11 mouse cellular contexts compared by ENCODE assay signal in the genomic region with DNA sequence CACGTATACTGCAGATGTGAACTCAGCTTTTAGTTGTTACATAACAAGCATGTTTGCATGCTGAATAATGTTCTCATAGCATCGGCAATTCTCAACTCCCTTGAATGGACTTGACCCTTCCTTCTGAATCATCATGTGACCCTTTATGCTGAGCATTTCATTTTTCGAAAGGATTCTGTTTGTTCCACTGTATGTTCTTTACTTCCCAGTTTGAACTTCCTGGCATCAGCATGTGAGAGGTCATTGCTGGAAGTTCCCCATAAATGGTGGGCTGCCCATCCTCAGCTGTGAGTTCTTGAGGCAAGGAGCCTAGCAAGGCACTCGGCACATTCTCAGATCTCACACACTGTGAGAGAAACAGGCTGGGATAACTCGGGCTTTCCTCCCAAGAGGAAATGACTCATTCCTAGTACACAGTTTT.
DNase-seq lines count a peak whose midpoint lies in the region; ATAC-seq lines count a peak whose summit lies in the region.
"Had no signal": no experiment of that assay in that cellular context is flagged by ENCODE, and none has a peak within 500 bp of the region (broad histone marks: within the 10 kb centered on the region; RNA-seq: fewer than 3 reads in every experiment).

No protein-coding gene starts in this region.

- intact Hi-C loops in heart, postnatal 10 days (cut with DNase I), result no loop called here

- no peak overlapping the region for H3K4me3 ChIP-seq in heart, embryonic 12.5 days
- no peak overlapping the region for H3K4me3 ChIP-seq in midbrain, embryonic 10.5 days
- H3K4me3 ChIP-seq: stomach, embryonic 15.5 days had no signal

- no peaks in the 10 kb centered on the region for H3K4me1 ChIP-seq in heart, embryonic 12.5 days (replicated peaks)
- no peaks in the 10 kb centered on the region for H3K4me1 ChIP-seq in midbrain, embryonic 10.5 days
- H3K4me1 ChIP-seq: stomach, embryonic 15.5 days had no signal

- H3K36me3 ChIP-seq in heart, embryonic 12.5 days, result no peaks in the 10 kb centered on the region
- no peaks in the 10 kb centered on the region for H3K36me3 ChIP-seq in midbrain, embryonic 10.5 days
- H3K36me3 ChIP-seq: stomach, embryonic 15.5 days had no signal

- H3K27me3 ChIP-seq in heart, embryonic 12.5 days (replicated peaks), result no peaks in the 10 kb centered on the region
- H3K27me3 ChIP-seq in midbrain, embryonic 10.5 days (ENCODE audit: low read depth, poor library complexity, severe bottlenecking), result no peaks in the 10 kb centered on the region
- H3K27me3 ChIP-seq: stomach, embryonic 15.5 days had no signal

- 64% methylated on average over 5 of the region's 5 CpGs for WGBS in heart, embryonic 12.5 days
- WGBS in midbrain, embryonic 10.5 days, result 86% methylated on average over 5 of the region's 5 CpGs

- no peaks in the 10 kb centered on the region for H3K9me3 ChIP-seq in heart, embryonic 12.5 days (replicated peaks)
- H3K9me3 ChIP-seq in midbrain, embryonic 10.5 days (replicated peaks), result no peaks in the 10 kb centered on the region
- H3K9me3 ChIP-seq: stomach, embryonic 15.5 days had no signal

- no peak for ATAC-seq in heart, embryonic 12.5 days (ENCODE audit: insufficient number of reproducible peaks, low FRiP score)
- ATAC-seq: CD4-positive, CD25-positive, alpha-beta regulatory T cell, adult 4 months had no signal

- no peak overlapping the region for H3K4me2 ChIP-seq in heart, embryonic 12.5 days
- H3K4me2 ChIP-seq: midbrain, embryonic 11.5 days; stomach, embryonic 15.5 days had no signal

- H3K27ac ChIP-seq in heart, embryonic 12.5 days (ENCODE audit: poor library complexity, severe bottlenecking), result no peak overlapping the region
- H3K27ac ChIP-seq in midbrain, embryonic 10.5 days (replicated peaks), result no peak overlapping the region
- H3K27ac ChIP-seq: stomach, embryonic 15.5 days had no signal

- DNase-seq in heart, adult 18-20 months, result peak; percentile 72 to 85
- peak; percentile 17 to 22 for DNase-seq in spleen, postnatal 36 days (ENCODE audit: low spot score in 2 of 2)
- no peak for DNase-seq in spleen, postnatal 4 days (ENCODE audit: low spot score in 2 of 2)
- DNase-seq in heart, postnatal 10 days, result peak; percentile 62 to 74
- DNase-seq in skeletal muscle tissue, adult 2 months (ENCODE audit: low read depth, low spot score), result peak; percentile 65
- DNase-seq in midbrain, embryonic 10.5 days (ENCODE audit: low spot score), result no peak
- DNase-seq in layer of hippocampus, adult 8-10 months (ENCODE audit: low spot score in 2 of 2), result no peak

- H3K9ac ChIP-seq in heart, embryonic 12.5 days, result no peak overlapping the region
- H3K9ac ChIP-seq: stomach, embryonic 15.5 days had no signal

Comparison
In these comparisons a context has a peak if more than half of its experiments do, and no peak if none do; other contexts are left out.
1. DNase-seq: peak in heart, adult 18-20 months (2 of 2), spleen, postnatal 36 days (2 of 2), heart, postnatal 10 days (2 of 2) and skeletal muscle tissue, adult 2 months (single experiment); none in spleen, postnatal 4 days (0 of 2), midbrain, embryonic 10.5 days (single experiment) and layer of hippocampus, adult 8-10 months (0 of 2).